Mouse (Mus musculus): ENCODE measurements around the gene Tnp2.

GRCm38 (mm10) chr16:10783883-10784792 lies 4.3 kb downstream of the Tnp2 start:
- no peak for TF ChIP-seq CTCF (IDR thresholded peaks at IDR 0.05; ENCODE audit: low read depth)
- no peak for TF ChIP-seq EP300 (IDR thresholded peaks at IDR 0.05; ENCODE audit: low read depth)

Measured in liver, embryonic 14.5 days (tissue).